Mouse (Mus musculus) myocyte (in vitro differentiated cells): ENCODE measurements around the gene Atp2a1. TPM values are rescaled to one million over a fixed set of nuclear protein-coding genes. Genes with fewer than 3 reads are reported as not detected.
A peak's percentile ranks its signal among the peaks of the same experiment; 100 is the strongest.

ENCODE experiments used
- H3K27me3 ChIP-seq: one replicate; pipeline ENCODE4 v1.6.1; 2011; ENCODE audit not compliant: control insufficient read depth, insufficient read depth, insufficient read length
- H3K36me3 ChIP-seq: one replicate; pipeline ENCODE4 v1.6.1; 2011; ENCODE audit not compliant: control insufficient read depth, insufficient read depth
- H3K4me2 ChIP-seq: one replicate; pipeline ENCODE4 v1.6.1; 2011; ENCODE audit warnings: low read depth, control low read depth
- H3K4me3 ChIP-seq: one replicate; pipeline ENCODE4 v1.5.1; 2011; ENCODE audit warnings: mild to moderate bottlenecking, control low read depth, moderate library complexity
- H3K79me2 ChIP-seq: one replicate; pipeline ENCODE4 v1.6.1; 2011; ENCODE audit not compliant: control insufficient read depth, insufficient read depth
- H3ac ChIP-seq: one replicate; pipeline ENCODE4 v1.6.1; 2011; ENCODE audit not compliant: control insufficient read depth, insufficient read length
- CEBPB ChIP-seq: IDR thresholded peaks from 2 replicates; pipeline ENCODE4 v1.6.1; 2011; ENCODE audit warnings: mild to moderate bottlenecking, moderate library complexity; ENCODE audit not compliant: poor library complexity, insufficient read depth, severe bottlenecking
- E2F4 ChIP-seq: IDR thresholded peaks from one replicate; pipeline ENCODE4 v1.6.1; 2011; ENCODE audit warnings: mild to moderate bottlenecking, control low read depth, moderate library complexity; ENCODE audit not compliant: insufficient read depth
- MAX ChIP-seq: IDR thresholded peaks from one replicate; pipeline ENCODE4 v1.6.1; 2011; ENCODE audit warnings: low read depth, mild to moderate bottlenecking, control low read depth
- MYOD1 ChIP-seq, 3 experiments: IDR thresholded peaks; one replicate each; pipeline ENCODE4 v1.6.1; 2011; ENCODE audit warnings: control low read depth in 2 of 3, low read depth in 2 of 3, mild to moderate bottlenecking in 2 of 3, moderate library complexity in 1 of 3; ENCODE audit not compliant: insufficient read length in 2 of 3, control insufficient read depth in 1 of 3
- MYOG ChIP-seq, 3 experiments: IDR thresholded peaks; one replicate each; pipeline ENCODE4 v1.6.1; 2011; ENCODE audit warnings: control low read depth in 2 of 3, low read depth in 2 of 3, mild to moderate bottlenecking in 2 of 3; ENCODE audit not compliant: insufficient read length in 2 of 3, control insufficient read depth in 1 of 3, insufficient read depth in 1 of 3
- POLR2A ChIP-seq: IDR thresholded peaks from one replicate; pipeline ENCODE4 v1.6.1; 2011; ENCODE audit warnings: low read depth, mild to moderate bottlenecking, control low read depth, moderate library complexity; ENCODE audit not compliant: insufficient read length
- POLR2AphosphoS2 ChIP-seq: IDR thresholded peaks from one replicate; pipeline ENCODE4 v1.6.1; 2011; ENCODE audit warnings: low read depth, control low read depth; ENCODE audit not compliant: insufficient read length
- REST ChIP-seq: IDR thresholded peaks from one replicate; pipeline ENCODE4 v1.6.1; 2011; ENCODE audit warnings: mild to moderate bottlenecking, control low read depth, moderate library complexity; ENCODE audit not compliant: insufficient read depth, insufficient read length
- SRF ChIP-seq: IDR thresholded peaks from one replicate; pipeline ENCODE4 v1.6.1; 2011; ENCODE audit warnings: low read depth; ENCODE audit not compliant: control insufficient read depth, insufficient read length
- TCF12 ChIP-seq: IDR thresholded peaks from one replicate; pipeline ENCODE4 v1.6.1; 2011; ENCODE audit warnings: mild to moderate bottlenecking, control low read depth; ENCODE audit not compliant: poor library complexity, insufficient read depth, severe bottlenecking
- TCF3 ChIP-seq: IDR thresholded peaks from one replicate; pipeline ENCODE4 v1.6.1; 2011; ENCODE audit warnings: low read depth, control low read depth; ENCODE audit not compliant: insufficient read length
- USF1 ChIP-seq: IDR thresholded peaks from one replicate; pipeline ENCODE4 v1.6.1; 2011; ENCODE audit warnings: low read depth, mild to moderate bottlenecking, control low read depth, moderate library complexity
- polyA plus RNA-seq: library from polyadenylated mRNA; unstranded; fragments of >200 nt; fragmentation: generic; extraction: Trizol; gene quantifications from one replicate; pipeline ENCODE4 v1.2.1, GENCODE M21; 2012; ENCODE audit warnings: missing spikeins

Atp2a1 gene
- polyA plus RNA-seq, 1 experiment: 1,699 TPM

DNA sequence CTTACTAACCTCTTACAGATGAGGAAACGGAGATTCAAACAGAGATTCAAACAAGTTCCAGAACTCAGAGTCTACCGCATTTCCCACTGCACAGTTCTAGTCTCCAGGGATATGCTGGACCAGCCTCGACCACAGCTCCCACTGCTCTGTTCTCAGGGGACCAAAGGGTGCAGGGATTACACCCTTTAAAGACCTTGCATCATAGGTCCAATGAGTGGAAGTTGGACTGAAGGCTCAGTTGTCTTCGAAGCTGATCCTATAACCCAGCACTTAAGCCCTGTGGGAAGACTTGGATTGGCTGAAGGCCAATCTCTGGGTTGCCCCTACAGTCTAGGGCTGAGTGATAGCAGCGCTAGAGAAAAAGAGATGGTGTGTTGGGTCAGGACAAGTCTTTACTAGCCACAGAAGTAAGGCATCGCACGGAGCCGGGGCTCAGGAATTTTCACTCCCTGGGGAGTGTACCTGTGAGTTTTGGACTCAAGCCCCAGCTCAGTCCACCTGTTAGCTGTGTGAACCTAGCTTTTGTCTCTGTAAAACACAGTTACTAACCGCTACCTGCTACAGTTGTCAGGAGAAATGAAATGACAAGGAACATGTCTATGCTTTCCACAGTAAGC, 10.7 kb upstream of the Atp2a1 start:
- peaks cover 32% of the 10 kb centered on the region for H3K79me2 ChIP-seq
- H3K36me3 ChIP-seq: peaks cover 19% of the 10 kb centered on the region
- H3K4me2 ChIP-seq: peak overlapping the region; percentile 75
- no peaks in the 10 kb centered on the region for H3K27me3 ChIP-seq
- H3K4me3 ChIP-seq: peak overlapping the region; percentile 90
- TF ChIP-seq MAX (no peak), REST (no peak), MYOD1 (IDR thresholded peaks at IDR 0.05; ENCODE audit: control insufficient read depth in 1 of 3, insufficient read length in 2 of 3, low read depth in 2 of 3) (no peak), TCF12 (no peak), E2F4 (no peak), POLR2AphosphoS2 (no peak), SRF (no peak), POLR2A (no peak), CEBPB (no peak), TCF3 (no peak), USF1 (no peak), MYOG (IDR thresholded peaks at IDR 0.05; ENCODE audit: control insufficient read depth in 1 of 3, insufficient read depth in 1 of 3, insufficient read length in 2 of 3, low read depth in 2 of 3) (no peak)
- peak overlapping the region; percentile 88 for H3ac ChIP-seq

DNA sequence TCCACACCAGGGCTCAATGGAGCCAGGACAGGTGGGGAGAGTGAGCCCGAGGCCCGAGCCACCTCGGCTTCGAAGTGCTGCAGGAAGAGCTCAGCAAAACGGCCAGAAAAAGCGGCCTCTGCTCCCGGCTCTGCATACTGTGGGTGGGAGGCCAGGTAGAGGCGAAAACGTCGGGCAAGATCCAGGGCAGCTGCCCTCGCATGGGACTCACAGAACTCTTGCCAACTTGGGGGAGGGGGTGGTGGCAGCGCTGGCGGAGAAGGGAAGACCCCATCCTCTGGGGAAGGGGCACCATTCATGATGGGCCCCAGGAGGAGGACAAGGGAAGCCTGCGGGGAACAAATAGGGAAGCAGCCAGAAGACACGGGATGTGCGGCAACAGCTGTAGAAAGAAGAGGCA, 9.8 kb upstream of the Atp2a1 start:
- Histone ChIP-seq H3K27me3 (no peaks in the 10 kb centered on the region), H3K4me3 (peak overlapping the region; percentile 90), H3ac (no peak overlapping the region), H3K79me2 (peaks cover 32% of the 10 kb centered on the region), H3K4me2 (no peak overlapping the region), H3K36me3 (peaks cover 19% of the 10 kb centered on the region)
- no peak for TF ChIP-seq USF1

DNA sequence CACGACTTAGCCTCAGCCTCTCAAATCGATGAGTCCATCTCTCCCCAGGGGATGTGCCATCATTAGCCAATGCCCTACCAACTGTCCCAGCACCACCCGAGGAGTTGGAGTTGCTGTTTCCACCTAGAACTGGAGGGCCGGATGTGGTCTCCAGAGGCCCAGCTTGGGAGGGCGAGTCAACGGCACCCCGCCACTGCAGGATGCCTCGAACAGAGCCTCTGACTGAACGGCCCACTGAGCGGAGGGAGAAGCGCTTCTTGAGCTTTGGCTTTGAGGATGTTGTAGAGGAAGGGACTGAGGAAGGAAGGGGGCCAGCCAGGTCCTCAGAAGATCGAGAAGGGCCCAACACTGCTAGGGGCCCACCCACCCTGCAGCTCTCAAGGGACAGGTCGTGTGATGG, 9.4 kb upstream of the Atp2a1 start:
- TF ChIP-seq SRF (no peak), E2F4 (no peak), MAX (no peak)
- peaks cover 19% of the 10 kb centered on the region for H3K36me3 ChIP-seq
- peaks cover 32% of the 10 kb centered on the region for H3K79me2 ChIP-seq
- H3ac ChIP-seq: no peak overlapping the region
- H3K4me2 ChIP-seq: no peak overlapping the region
- no peak overlapping the region for H3K4me3 ChIP-seq
- no peaks in the 10 kb centered on the region for H3K27me3 ChIP-seq

DNA sequence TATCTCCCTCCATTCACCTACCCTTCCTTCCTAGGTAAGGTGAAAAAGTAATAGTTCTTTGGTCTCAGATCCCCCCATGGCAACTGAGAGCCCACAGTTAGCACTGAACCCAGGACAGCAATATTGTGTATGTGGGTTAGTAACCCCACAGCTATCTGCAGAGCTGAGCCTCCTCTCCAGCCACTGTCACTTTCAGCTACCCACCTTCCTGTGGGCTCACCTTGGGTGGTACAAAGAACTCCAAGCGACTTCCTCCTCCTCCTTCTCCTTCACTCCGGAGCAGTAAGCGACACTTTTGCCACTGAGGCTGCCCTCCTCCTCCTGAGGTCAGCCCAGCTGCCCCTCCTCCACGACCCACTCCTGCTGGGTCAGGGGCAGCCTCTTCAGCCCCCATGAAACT, 8.9 kb upstream of the Atp2a1 start:
- no peak overlapping the region for H3K4me3 ChIP-seq
- H3K4me2 ChIP-seq: no peak overlapping the region
- no peaks in the 10 kb centered on the region for H3K27me3 ChIP-seq
- peaks cover 23% of the 10 kb centered on the region for H3K36me3 ChIP-seq
- no peak overlapping the region for H3ac ChIP-seq
- TF ChIP-seq MAX (no peak), USF1 (no peak), TCF12 (no peak), TCF3 (no peak), POLR2A (no peak), POLR2AphosphoS2 (peak; percentile 8), E2F4 (no peak)
- peaks cover 32% of the 10 kb centered on the region for H3K79me2 ChIP-seq

DNA sequence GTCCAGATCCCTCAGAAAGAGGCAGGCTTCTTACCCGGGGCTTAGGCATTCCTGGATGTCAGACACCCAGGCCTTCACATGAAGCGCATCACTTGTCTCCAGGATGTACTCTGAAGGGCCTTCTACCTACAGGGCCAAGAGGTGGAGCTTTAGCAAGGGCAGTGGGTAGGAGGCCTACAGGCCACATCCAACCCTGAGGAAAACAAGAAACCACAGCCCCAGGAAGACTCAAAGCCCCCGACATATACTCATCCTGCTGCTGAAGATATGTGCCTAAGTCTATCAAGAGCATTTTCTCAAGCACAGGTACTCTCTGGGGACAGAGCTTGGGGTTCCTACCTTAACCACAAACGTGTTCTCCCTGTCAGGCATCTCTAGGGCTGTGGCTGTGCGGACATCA, 8.5 kb upstream of the Atp2a1 start:
- Histone ChIP-seq H3K79me2 (peaks cover 32% of the 10 kb centered on the region), H3ac (no peak overlapping the region), H3K27me3 (no peaks in the 10 kb centered on the region), H3K4me3 (no peak overlapping the region), H3K4me2 (no peak overlapping the region), H3K36me3 (peaks cover 23% of the 10 kb centered on the region)
- TF ChIP-seq MYOG (IDR thresholded peaks at IDR 0.05; ENCODE audit: control insufficient read depth in 1 of 3, insufficient read depth in 1 of 3, insufficient read length in 2 of 3, low read depth in 2 of 3) (no peak), MYOD1 (IDR thresholded peaks at IDR 0.05; ENCODE audit: control insufficient read depth in 1 of 3, insufficient read length in 2 of 3, low read depth in 2 of 3) (no peak), REST (no peak), SRF (no peak), E2F4 (no peak), USF1 (no peak), TCF12 (no peak), CEBPB (no peak), MAX (no peak), POLR2AphosphoS2 (no peak), TCF3 (no peak), POLR2A (no peak)

DNA sequence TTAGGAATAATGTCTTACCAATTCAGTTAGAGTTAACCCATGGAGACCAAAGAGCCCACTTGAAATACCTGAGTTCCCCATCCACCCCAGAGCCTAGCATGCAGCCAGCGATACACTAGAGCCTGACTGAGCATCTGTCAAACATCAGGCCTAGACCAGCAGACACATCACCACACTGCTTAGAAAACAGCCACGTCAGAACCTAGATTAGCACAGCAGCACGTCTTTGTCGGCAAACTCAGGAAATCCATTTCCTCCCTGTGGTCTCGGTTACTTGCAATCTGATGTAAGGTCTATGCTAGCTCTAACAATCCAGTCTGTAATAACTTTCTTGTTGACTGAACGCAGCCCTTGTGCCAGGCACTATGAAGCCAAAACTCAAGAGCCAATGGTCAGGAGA, 7.2 kb upstream of the Atp2a1 start:
- TF ChIP-seq MYOG (IDR thresholded peaks at IDR 0.05; ENCODE audit: control insufficient read depth in 1 of 3, insufficient read depth in 1 of 3, insufficient read length in 2 of 3, low read depth in 2 of 3) (no peak), POLR2A (no peak), CEBPB (no peak), SRF (no peak), MAX (no peak), POLR2AphosphoS2 (no peak), USF1 (no peak), E2F4 (no peak), TCF12 (no peak), REST (no peak), MYOD1 (IDR thresholded peaks at IDR 0.05; ENCODE audit: control insufficient read depth in 1 of 3, insufficient read length in 2 of 3, low read depth in 2 of 3) (no peak), TCF3 (no peak)
- peaks cover 23% of the 10 kb centered on the region for H3K36me3 ChIP-seq
- no peak overlapping the region for H3ac ChIP-seq
- H3K4me2 ChIP-seq: no peak overlapping the region
- no peaks in the 10 kb centered on the region for H3K27me3 ChIP-seq
- H3K4me3 ChIP-seq: no peak overlapping the region
- H3K79me2 ChIP-seq: peaks cover 23% of the 10 kb centered on the region
